9 mouse cellular contexts compared by ENCODE assay signal in the genomic region with DNA sequence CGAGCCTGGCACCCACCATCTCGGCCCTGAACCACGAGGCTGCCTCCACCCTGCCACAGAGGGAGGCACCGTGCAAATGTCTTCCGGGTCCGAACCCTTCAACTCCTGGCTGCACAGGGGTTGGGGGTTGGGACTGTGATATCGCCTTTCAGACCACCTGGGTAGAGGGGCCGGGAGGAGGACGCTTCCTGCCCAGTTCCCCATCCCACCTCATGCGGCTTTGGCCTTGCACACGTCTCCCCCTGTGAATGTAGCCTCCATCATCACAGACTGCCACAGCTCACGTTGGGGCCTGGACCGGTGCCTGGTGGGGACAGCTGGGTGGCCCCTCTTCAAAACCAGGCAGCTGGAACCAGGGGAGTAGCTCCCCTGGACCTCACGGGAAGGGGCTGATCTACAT. TPM values are rescaled to one million over a fixed set of nuclear protein-coding genes. Genes with fewer than 3 reads are reported as not detected.
DNase-seq lines count a peak whose midpoint lies in the region; ATAC-seq and TF ChIP-seq lines count a peak whose summit lies in the region.
"Had no signal": no experiment of that assay in that cellular context is flagged by ENCODE, and none has a peak within 500 bp of the region (broad histone marks: within the 10 kb centered on the region; RNA-seq: fewer than 3 reads in every experiment).

No protein-coding gene starts in this region.

- H3K27me3 ChIP-seq in forebrain, embryonic 10.5 days (ENCODE audit: poor library complexity, severe bottlenecking) = peaks cover 52% of the 10 kb centered on the region
- H3K27me3 ChIP-seq in forebrain, postnatal 0 days (ENCODE audit: insufficient read depth, low read length) = no peaks in the 10 kb centered on the region
- no peaks in the 10 kb centered on the region for H3K27me3 ChIP-seq in lung, embryonic 15.5 days
- no peaks in the 10 kb centered on the region for H3K27me3 ChIP-seq in hindbrain, embryonic 15.5 days
- H3K27me3 ChIP-seq in stomach, embryonic 14.5 days (ENCODE audit: control insufficient read depth, insufficient read depth, low read length) = no peaks in the 10 kb centered on the region

- H3K27ac ChIP-seq in forebrain, embryonic 10.5 days = peak overlapping the region; percentile 78
- H3K27ac ChIP-seq in forebrain, postnatal 0 days (ENCODE audit: low read depth, low read length) = no peak overlapping the region
- no peak overlapping the region for H3K27ac ChIP-seq in lung, embryonic 15.5 days
- peak overlapping the region; percentile 32; the same call in 1 of the 2 replicates for H3K27ac ChIP-seq in hindbrain, embryonic 15.5 days (replicated peaks)
- no peak overlapping the region for H3K27ac ChIP-seq in stomach, embryonic 14.5 days (ENCODE audit: low read length)

- peaks cover 21% of the 10 kb centered on the region for H3K36me3 ChIP-seq in forebrain, embryonic 10.5 days (replicated peaks)
- H3K36me3 ChIP-seq in forebrain, postnatal 0 days (ENCODE audit: insufficient read depth) = peaks cover 18% of the 10 kb centered on the region; the same call in 1 of the 2 replicates
- H3K36me3 ChIP-seq in lung, embryonic 15.5 days = no peaks in the 10 kb centered on the region
- H3K36me3 ChIP-seq in hindbrain, embryonic 15.5 days = peaks cover 10% of the 10 kb centered on the region
- no peaks in the 10 kb centered on the region for H3K36me3 ChIP-seq in stomach, embryonic 14.5 days (ENCODE audit: control insufficient read depth, insufficient read depth, low read length)

- H3K9me3 ChIP-seq in forebrain, embryonic 10.5 days = no peaks in the 10 kb centered on the region
- H3K9me3 ChIP-seq in forebrain, postnatal 0 days (ENCODE audit: low read length) = no peaks in the 10 kb centered on the region
- H3K9me3 ChIP-seq in lung, embryonic 15.5 days = no peaks in the 10 kb centered on the region
- H3K9me3 ChIP-seq in hindbrain, embryonic 15.5 days = no peaks in the 10 kb centered on the region
- H3K9me3 ChIP-seq in stomach, embryonic 14.5 days (ENCODE audit: control insufficient read depth, low read depth, low read length) = no peaks in the 10 kb centered on the region

- peak overlapping the region; percentile 40 for H3K4me3 ChIP-seq in forebrain, embryonic 10.5 days
- H3K4me3 ChIP-seq in forebrain, postnatal 0 days (ENCODE audit: low read depth, low read length) = no peak overlapping the region
- H3K4me3 ChIP-seq in lung, embryonic 15.5 days = peak overlapping the region; percentile 38; the same call in 1 of the 2 replicates
- H3K4me3 ChIP-seq in hindbrain, embryonic 15.5 days = no peak overlapping the region
- no peak overlapping the region for H3K4me3 ChIP-seq in stomach, embryonic 14.5 days (ENCODE audit: low read depth, low read length)

- no peak overlapping the region for H3K4me2 ChIP-seq in forebrain, postnatal 0 days (ENCODE audit: low read depth)
- peak overlapping the region; percentile 62 for H3K4me2 ChIP-seq in lung, embryonic 15.5 days
- peak overlapping the region; percentile 45 for H3K4me2 ChIP-seq in hindbrain, embryonic 15.5 days
- peak overlapping the region; percentile 45 for H3K4me2 ChIP-seq in stomach, embryonic 14.5 days (replicated peaks; ENCODE audit: low read depth, low read length)

- H3K4me1 ChIP-seq in forebrain, embryonic 10.5 days = peaks cover 63% of the 10 kb centered on the region
- H3K4me1 ChIP-seq in forebrain, postnatal 0 days (ENCODE audit: insufficient read depth) = peaks cover 4% of the 10 kb centered on the region; the same call in 1 of the 2 replicates
- H3K4me1 ChIP-seq in lung, embryonic 15.5 days = peaks cover 24% of the 10 kb centered on the region
- peaks cover 31% of the 10 kb centered on the region for H3K4me1 ChIP-seq in hindbrain, embryonic 15.5 days (replicated peaks)
- peaks cover 18% of the 10 kb centered on the region; the same call in 1 of the 2 replicates for H3K4me1 ChIP-seq in stomach, embryonic 14.5 days (ENCODE audit: control insufficient read depth, insufficient read depth, low read length)

- 29% methylated on average over 14 of the region's 14 CpGs for WGBS in forebrain, embryonic 10.5 days
- 38% methylated on average over 14 of the region's 14 CpGs for WGBS in forebrain, postnatal 0 days
- 36% methylated on average over 14 of the region's 14 CpGs for WGBS in lung, embryonic 15.5 days
- WGBS in hindbrain, embryonic 15.5 days = 35% methylated on average over 14 of the region's 14 CpGs
- 30% methylated on average over 14 of the region's 14 CpGs for WGBS in stomach, embryonic 14.5 days

- no peak for ATAC-seq in forebrain, postnatal 0 days
- no peak for ATAC-seq in lung, embryonic 15.5 days (ENCODE audit: borderline replicate concordance, extremely low read depth, low FRiP score, low TSS enrichment)
- ATAC-seq in hindbrain, embryonic 15.5 days (ENCODE audit: low FRiP score, low read depth) = no peak
- ATAC-seq in stomach, embryonic 14.5 days (ENCODE audit: insufficient number of reproducible peaks, insufficient read depth, low FRiP score, low read depth) = no peak

- no peak for DNase-seq in forebrain, embryonic 10.5 days (ENCODE audit: extremely low spot score, low spot score)
- DNase-seq in forebrain, postnatal 0 days = no peak
- no peak for DNase-seq in lung, postnatal 14 days
- no peak for DNase-seq in adrenal gland, postnatal 36 days
- no peak for DNase-seq in urinary bladder, adult 2 months (ENCODE audit: low spot score)
- DNase-seq: layer of hippocampus, adult 9-11 months had no signal

- no peak overlapping the region for H3K9ac ChIP-seq in forebrain, postnatal 0 days
- H3K9ac ChIP-seq in lung, embryonic 15.5 days = peak overlapping the region; percentile 44
- H3K9ac ChIP-seq in hindbrain, embryonic 15.5 days = peak overlapping the region; percentile 34; the same call in 1 of the 2 replicates
- H3K9ac ChIP-seq in stomach, embryonic 14.5 days (replicated peaks; ENCODE audit: low read depth, low read length) = peak overlapping the region; percentile 32; the same call in 1 of the 2 replicates

- TF ChIP-seq CTCF in forebrain, postnatal 0 days (IDR thresholded peaks at IDR 0.05; ENCODE audit: low read depth) = no peak

RNA-seq across cellular contexts. Expression of gene Adam11, which starts 16.9 kb away (rescaled TPM):
- polyA plus RNA-seq in forebrain, embryonic 10.5 days (2016; fragmentation: Nextera tagmentation; extraction: Ambion mirVana) = 11.7 and 13.2 TPM in 2 replicates
- total RNA-seq in forebrain, postnatal 0 days (2014; rRNA removed) = 37.9 and 49.9 TPM in 2 replicates
- polyA plus RNA-seq in forebrain, postnatal 0 days (2015; fragmentation: Nextera tagmentation; extraction: Ambion mirVana) = 14.1 and 17.6 TPM in 2 replicates
- polyA plus RNA-seq in lung, embryonic 15.5 days (2015; fragmentation: Nextera tagmentation; extraction: Ambion mirVana) = 6.1 and 6.3 TPM in 2 replicates
- polyA plus RNA-seq in hindbrain, embryonic 15.5 days (2015; fragmentation: Nextera tagmentation; extraction: Ambion mirVana) = 25.6 and 25.9 TPM in 2 replicates
- 5.5 and 6.8 TPM in 2 replicates for polyA plus RNA-seq in stomach, embryonic 14.5 days (2014; fragmentation: Nextera tagmentation; extraction: Ambion mirVana)
- 1 to 10 TPM; 2.7 to 3.4 TPM for total RNA-seq in adrenal gland, postnatal 36 days (2021)
- polyA plus RNA-seq in urinary bladder, adult 2 months (2012; rRNA removed) = 7.5 and 8.5 TPM in 2 replicates

RNA-seq across cellular contexts. Expression of gene Gjc1, which starts 41.3 kb away (rescaled TPM):
- polyA plus RNA-seq in forebrain, embryonic 10.5 days (2016; fragmentation: Nextera tagmentation; extraction: Ambion mirVana) = 86.0 and 87.4 TPM in 2 replicates
- 25.3 and 26.5 TPM in 2 replicates for total RNA-seq in forebrain, postnatal 0 days (2014; rRNA removed)
- polyA plus RNA-seq in forebrain, postnatal 0 days (2015; fragmentation: Nextera tagmentation; extraction: Ambion mirVana) = 22.6 and 24.1 TPM in 2 replicates
- polyA plus RNA-seq in lung, embryonic 15.5 days (2015; fragmentation: Nextera tagmentation; extraction: Ambion mirVana) = 71.5 and 76.5 TPM in 2 replicates
- polyA plus RNA-seq in hindbrain, embryonic 15.5 days (2015; fragmentation: Nextera tagmentation; extraction: Ambion mirVana) = 32.5 and 32.8 TPM in 2 replicates
- polyA plus RNA-seq in stomach, embryonic 14.5 days (2014; fragmentation: Nextera tagmentation; extraction: Ambion mirVana) = 57.0 and 64.8 TPM in 2 replicates
- 10 to 100 TPM; 13.6 to 21.6 TPM for total RNA-seq in adrenal gland, postnatal 36 days (2021)
- polyA plus RNA-seq in urinary bladder, adult 2 months (2012; rRNA removed) = 31.1 and 31.3 TPM in 2 replicates

RNA-seq across cellular contexts. Expression of gene Higd1b, which starts 57.5 kb away (rescaled TPM):
- polyA plus RNA-seq in forebrain, embryonic 10.5 days (2016; fragmentation: Nextera tagmentation; extraction: Ambion mirVana) = not detected in 2 replicates
- total RNA-seq in forebrain, postnatal 0 days (2014; rRNA removed) = 5.3 and 10.3 TPM in 2 replicates
- 13.8 and 18.1 TPM in 2 replicates for polyA plus RNA-seq in forebrain, postnatal 0 days (2015; fragmentation: Nextera tagmentation; extraction: Ambion mirVana)
- 24.1 and 30.0 TPM in 2 replicates for polyA plus RNA-seq in lung, embryonic 15.5 days (2015; fragmentation: Nextera tagmentation; extraction: Ambion mirVana)
- polyA plus RNA-seq in hindbrain, embryonic 15.5 days (2015; fragmentation: Nextera tagmentation; extraction: Ambion mirVana) = 12.1 and 13.9 TPM in 2 replicates
- not detected in 2 replicates for polyA plus RNA-seq in stomach, embryonic 14.5 days (2014; fragmentation: Nextera tagmentation; extraction: Ambion mirVana)
- total RNA-seq in adrenal gland, postnatal 36 days (2021) = 1 to 10 TPM; 1.7 to 2.6 TPM
- polyA plus RNA-seq in urinary bladder, adult 2 months (2012; rRNA removed) = 3.2 and 4.0 TPM in 2 replicates

Comparison
In these comparisons a context has a peak if more than half of its experiments do, and no peak if none do; other contexts are left out.
1. H3K27ac ChIP-seq: peak in forebrain, embryonic 10.5 days (single experiment) and hindbrain, embryonic 15.5 days (single experiment); none in forebrain, postnatal 0 days (single experiment), lung, embryonic 15.5 days (single experiment) and stomach, embryonic 14.5 days (single experiment).
2. H3K4me3 ChIP-seq: peak in forebrain, embryonic 10.5 days (single experiment) and lung, embryonic 15.5 days (single experiment); none in forebrain, postnatal 0 days (single experiment), hindbrain, embryonic 15.5 days (single experiment) and stomach, embryonic 14.5 days (single experiment).